Mouse (Mus musculus) G1E (cell line): ENCODE results near the gene Kif1b. TPM values are rescaled to one million over a fixed set of nuclear protein-coding genes. Genes with fewer than 3 reads are reported as not detected.
"Not testable (repeated sequence)": the region's sequence is repeated elsewhere in the genome, so short reads cannot be mapped to it uniquely, and the experiment has no call there.

Experiments used
- ATAC-seq: 2 replicates; pipeline ENCODE4 v1.8.0; 2016; ENCODE audit warnings: mild to moderate bottlenecking; ENCODE audit not compliant: insufficient number of reproducible peaks, poor library complexity, low FRiP score, severe bottlenecking; ENCODE audit errors: extremely low read depth
- DNase-seq: peaks from one replicate; pipeline ENCODE4 v3.0.0; 2012; ENCODE audit warnings: low spot score
- H3K27me3 ChIP-seq: 2 replicates; pipeline ENCODE4 v1.6.1; 2012; ENCODE audit warnings: mild to moderate bottlenecking, low read length, inconsistent platforms; ENCODE audit not compliant: insufficient read depth
- H3K36me3 ChIP-seq: replicated peaks from 2 replicates; pipeline ENCODE3; 2012; ENCODE audit warnings: mild to moderate bottlenecking, inconsistent platforms
- H3K4me1 ChIP-seq: 2 replicates; pipeline ENCODE4 v1.6.1; 2012; ENCODE audit warnings: low read depth, low read length, inconsistent platforms, mixed read lengths; ENCODE audit not compliant: insufficient read depth
- H3K4me3 ChIP-seq: 2 replicates; pipeline ENCODE4 v1.5.1; 2012; ENCODE audit warnings: low read depth, mild to moderate bottlenecking, inconsistent platforms, low read length, moderate library complexity, mixed read lengths
- H3K9me3 ChIP-seq: replicated peaks from 2 replicates; pipeline ENCODE4 v1.6.1; 2012; ENCODE audit warnings: inconsistent platforms
- CTCF ChIP-seq: IDR thresholded peaks from 2 replicates; pipeline ENCODE4 v1.5.1; 2012; ENCODE audit warnings: low read depth, low read length, inconsistent platforms, mixed read lengths
- GATA1 ChIP-seq: IDR thresholded peaks from 2 replicates; pipeline ENCODE4 v1.6.1; 2012; ENCODE audit warnings: borderline replicate concordance, low read length, inconsistent platforms, mixed read lengths
- GATA2 ChIP-seq: IDR thresholded peaks from 2 replicates; pipeline ENCODE4 v1.6.1; 2012; ENCODE audit warnings: low read depth, low read length, inconsistent platforms, borderline replicate concordance
- POLR2AphosphoS5 ChIP-seq: IDR thresholded peaks from 2 replicates; pipeline ENCODE4 v1.6.1; 2012; ENCODE audit warnings: low read depth, low read length, inconsistent platforms; ENCODE audit not compliant: insufficient replicate concordance
- TAL1 ChIP-seq: conservative IDR thresholded peaks from 2 replicates; pipeline ENCODE4 v1.6.1; 2012; ENCODE audit warnings: low read depth, low read length, inconsistent platforms, mixed read lengths
- polyA plus RNA-seq: library from polyadenylated mRNA; stranded (reverse); fragments of >175 nt; gene quantifications from 2 replicates; pipeline ENCODE4 v1.2.3, GENCODE M21; 2012
- total RNA-seq, 2 experiments: library from RNA; stranded (forward) in 1 of 2; stranded (reverse) in 1 of 2; fragments of 200-1000 nt in 1 of 2; fragments of >200 nt in 1 of 2; fragmentation: Nextera tagmentation in 1 of 2; gene quantifications; 2 replicates each; pipeline ENCODE4 v1.2.3; 2014 to 2017

The Kif1b gene
- total and polyA plus RNA-seq, 3 experiments, result 2.6 to 43.0 (median 32.7) TPM

GRCm38 (mm10) chr4:149171581-149171981, 135.9 kb downstream of the Kif1b start:
- DNase-seq (no peak), ATAC-seq (no peak)
- Histone ChIP-seq H3K36me3 (peaks cover 10% of the 10 kb centered on the region), H3K4me1 (peaks cover 48% of the 10 kb centered on the region), H3K9me3 (no peaks in the 10 kb centered on the region), H3K27me3 (no peaks in the 10 kb centered on the region), H3K4me3 (no peak overlapping the region)
- no peak for TF ChIP-seq GATA1
- TF ChIP-seq TAL1, result no peak
- TF ChIP-seq CTCF, result no peak
- no peak for TF ChIP-seq POLR2AphosphoS5
- TF ChIP-seq GATA2, result no peak

GRCm38 (mm10) chr4:149170394-149170931, 137.0 kb downstream of the Kif1b start:
- ATAC-seq, result no peak
- TF ChIP-seq CTCF, result no peak
- TF ChIP-seq GATA2, result no peak
- no peak for TF ChIP-seq POLR2AphosphoS5
- no peak for TF ChIP-seq GATA1
- no peak for TF ChIP-seq TAL1
- no peak overlapping the region; the same call in 1 of the 2 replicates for H3K4me3 ChIP-seq
- H3K9me3 ChIP-seq, result no peaks in the 10 kb centered on the region
- H3K4me1 ChIP-seq, result peaks cover 55% of the 10 kb centered on the region
- no peaks in the 10 kb centered on the region for H3K27me3 ChIP-seq
- H3K36me3 ChIP-seq, result peaks cover 10% of the 10 kb centered on the region
- DNase-seq, result peak; percentile 34

DNA sequence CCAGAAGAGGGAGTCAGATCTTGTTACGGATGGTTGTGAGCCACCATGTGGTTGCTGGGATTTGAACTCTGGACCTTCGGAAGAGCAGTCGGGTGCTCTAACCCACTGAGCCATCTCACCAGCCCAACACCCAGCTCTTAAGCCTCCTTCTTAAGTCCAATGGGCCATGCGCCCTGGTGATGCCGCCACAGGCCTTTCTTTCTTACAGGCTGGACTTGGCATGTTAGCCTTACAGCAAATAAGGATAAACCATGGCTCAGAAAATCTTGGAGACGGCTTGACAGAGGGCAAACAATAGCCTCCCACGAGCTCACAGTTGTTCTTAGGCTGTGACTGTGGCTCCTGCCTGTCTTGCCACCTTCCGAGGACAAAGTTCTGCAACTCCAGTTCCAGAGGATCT, 137.6 kb downstream of the Kif1b start:
- peaks cover 61% of the 10 kb centered on the region for H3K4me1 ChIP-seq
- peaks cover 16% of the 10 kb centered on the region for H3K36me3 ChIP-seq
- not testable (repeated sequence) for H3K9me3 ChIP-seq, DNase-seq, ATAC-seq, H3K27me3 ChIP-seq, H3K4me3 ChIP-seq

DNA sequence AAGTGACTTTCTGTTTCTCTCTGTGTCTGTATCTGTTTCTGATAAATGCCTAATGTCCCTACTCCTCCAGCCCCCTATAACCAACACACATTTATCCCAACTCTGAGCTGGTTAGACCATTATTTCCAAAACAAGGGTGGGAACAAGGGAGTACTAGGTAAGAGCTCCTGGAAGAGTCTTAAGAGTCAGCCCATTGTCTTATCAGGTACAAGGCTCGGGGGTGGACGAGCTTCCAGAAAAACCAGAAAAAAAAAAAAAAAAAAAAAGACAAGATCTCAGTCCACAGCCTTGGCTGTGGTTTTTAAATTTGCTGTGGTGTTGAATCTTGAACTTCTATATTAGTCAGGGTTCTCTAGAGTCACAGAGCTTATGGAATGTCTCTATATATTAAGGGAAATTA, 139.5 kb downstream of the Kif1b start:
- peak overlapping the region; percentile 96; the same call in 1 of the 2 replicates for H3K4me3 ChIP-seq
- H3K27me3 ChIP-seq, result no peaks in the 10 kb centered on the region
- DNase-seq, result no peak
- TF ChIP-seq TAL1 (no peak), GATA2 (no peak), POLR2AphosphoS5 (no peak), CTCF (no peak), GATA1 (no peak)
- ATAC-seq, result no peak
- peaks cover 75% of the 10 kb centered on the region for H3K4me1 ChIP-seq
- H3K9me3 ChIP-seq, result no peaks in the 10 kb centered on the region
- H3K36me3 ChIP-seq, result peaks cover 35% of the 10 kb centered on the region

DNA sequence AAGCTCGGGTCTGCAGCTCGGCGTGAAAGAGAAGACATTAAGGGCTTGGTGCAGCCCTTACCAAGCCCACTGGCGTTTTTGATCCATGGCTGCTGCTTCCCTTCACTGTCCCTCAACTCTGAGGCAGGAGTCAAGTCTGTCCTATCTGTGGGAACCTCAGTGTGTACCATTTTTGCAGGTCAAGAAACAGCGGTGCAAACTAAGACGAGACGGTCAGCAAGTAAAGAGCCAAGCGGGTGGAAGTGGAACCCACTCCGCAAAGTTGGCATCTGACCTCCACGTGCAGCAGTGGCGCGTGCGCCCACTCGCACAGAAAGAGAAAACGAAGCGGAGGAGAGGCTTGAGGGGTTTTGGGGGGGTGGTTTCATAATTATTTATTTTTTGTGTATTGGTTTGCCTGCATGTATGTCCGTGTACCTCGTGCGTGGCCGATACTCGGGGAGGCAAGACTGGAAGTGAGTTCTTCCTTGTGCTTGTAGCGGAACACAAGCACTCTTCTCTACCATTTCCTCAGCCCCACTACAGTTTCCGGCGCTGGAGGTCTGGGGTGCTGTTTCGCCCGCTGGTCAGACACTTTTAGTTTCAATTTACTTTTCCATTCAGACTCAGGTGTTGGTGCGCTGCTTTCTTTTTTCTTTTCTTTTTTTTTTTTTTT, 140.4 kb downstream of the Kif1b start:
- DNase-seq (peak; percentile 35), ATAC-seq (peak; percentile 11; the same call in 1 of the 2 replicates)
- Histone ChIP-seq H3K4me3 (peak overlapping the region; percentile 96), H3K36me3 (peaks cover 44% of the 10 kb centered on the region), H3K9me3 (no peaks in the 10 kb centered on the region), H3K4me1 (peaks cover 76% of the 10 kb centered on the region), H3K27me3 (no peaks in the 10 kb centered on the region)
- TF ChIP-seq TAL1, result no peak
- no peak for TF ChIP-seq GATA2
- no peak for TF ChIP-seq CTCF
- TF ChIP-seq POLR2AphosphoS5, result no peak
- TF ChIP-seq GATA1, result no peak

DNA sequence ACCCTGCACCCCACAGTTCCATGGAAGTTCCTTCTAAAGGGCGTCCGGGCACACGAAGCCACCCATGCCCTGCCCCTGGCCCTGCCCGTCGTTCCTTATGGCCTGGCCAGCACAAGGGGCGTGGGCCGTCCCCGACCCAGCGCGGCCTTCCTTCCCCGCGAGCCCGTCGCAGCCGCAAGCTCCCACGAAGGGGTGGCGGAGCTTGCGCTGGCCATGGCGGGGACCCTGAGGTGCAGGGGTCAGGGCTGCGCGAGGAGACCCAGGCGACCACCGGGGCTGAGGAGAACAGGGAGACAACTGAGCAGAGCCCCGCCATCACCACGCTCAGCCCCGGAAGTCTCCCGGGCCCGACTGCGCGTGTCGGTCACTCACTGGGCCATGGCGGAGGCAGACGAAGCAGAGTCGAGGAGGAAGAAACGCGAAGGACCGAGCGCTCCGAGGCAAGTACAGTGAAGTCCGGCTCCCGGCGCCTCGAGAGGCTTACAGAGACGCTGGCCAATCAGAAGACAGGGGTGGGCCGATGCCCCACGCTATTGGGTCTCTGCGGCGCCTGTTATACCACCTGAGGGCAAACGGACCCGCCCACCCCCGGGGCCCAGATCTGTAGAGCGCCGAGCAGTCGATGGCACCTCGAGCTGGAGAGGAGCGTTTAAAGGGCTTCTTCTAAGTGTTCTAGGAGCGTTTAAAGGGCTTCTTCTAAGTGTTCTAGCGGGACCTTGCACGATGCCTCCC, 141.1 kb downstream of the Kif1b start, which contains the start of gene Pgd:
Gene Pgd, minus strand, starts transcription at position 557 of the 732 bp plus-strand sequence.
- H3K4me3 ChIP-seq, result peak within 1 kb of the TSS; percentile 96
- H3K9me3 ChIP-seq, result no peaks in the 10 kb centered on the region
- no peaks in the 10 kb centered on the region for H3K27me3 ChIP-seq
- DNase-seq (peak; percentile 99), ATAC-seq (peak; percentile 94)
- no peak for TF ChIP-seq GATA1
- no peak for TF ChIP-seq TAL1
- no peak for TF ChIP-seq CTCF
- TF ChIP-seq POLR2AphosphoS5, result no peak
- no peak for TF ChIP-seq GATA2
- H3K4me1 ChIP-seq, result peaks cover 75% of the 10 kb centered on the region
- peaks cover 51% of the 10 kb centered on the region for H3K36me3 ChIP-seq

- TF ChIP-seq GATA2 (no peak), TAL1 (no peak), CTCF (no peak), POLR2AphosphoS5 (no peak), GATA1 (no peak)
- H3K4me3 ChIP-seq, result peak overlapping the region; percentile 41; the same call in 1 of the 2 replicates
- peaks cover 66% of the 10 kb centered on the region for H3K36me3 ChIP-seq
- no peaks in the 10 kb centered on the region for H3K9me3 ChIP-seq
- no peak for DNase-seq
- no peaks in the 10 kb centered on the region for H3K27me3 ChIP-seq
- H3K4me1 ChIP-seq, result peaks cover 68% of the 10 kb centered on the region
- ATAC-seq, result no peak
These were observed 143.3 kb downstream of the Kif1b start for GRCm38 (mm10) chr4:149164150-149164549.
